Mouse (Mus musculus) E14TG2a.4 (cell line): ENCODE data around the gene Ttll1.

Source experiments
- H3K27me3 ChIP-seq: 2 replicates; pipeline ENCODE4 v1.6.1; 2014; ENCODE audit warnings: low read length, control low read depth; ENCODE audit not compliant: insufficient read depth
- H3K36me3 ChIP-seq: 2 replicates; pipeline ENCODE4 v1.6.1; 2014; ENCODE audit warnings: low read length, control low read depth; ENCODE audit not compliant: insufficient read depth
- H3K4me1 ChIP-seq: replicated peaks from 2 replicates; pipeline ENCODE4 v1.6.1; 2014; ENCODE audit warnings: low read depth, low read length, control low read depth
- H3K4me3 ChIP-seq: replicated peaks from 2 replicates; pipeline ENCODE4 v1.5.1; 2014; ENCODE audit warnings: mild to moderate bottlenecking, low read length
- H3K9me3 ChIP-seq: 2 replicates; pipeline ENCODE4 v1.6.1; 2014; ENCODE audit warnings: low read length, control low read depth
- CTCF ChIP-seq: conservative IDR thresholded peaks from 2 replicates; pipeline ENCODE4 v1.5.1; 2014; ENCODE audit warnings: low read length
- NANOG ChIP-seq: IDR thresholded peaks from 2 replicates; pipeline ENCODE4 v1.6.1; 2014; ENCODE audit warnings: borderline replicate concordance, low read length, mixed read lengths
- POU5F1 ChIP-seq: IDR thresholded peaks from 2 replicates; pipeline ENCODE4 v1.6.1; 2014; ENCODE audit warnings: low read length, borderline replicate concordance

The Ttll1 gene

GRCm38 (mm10) chr15:83528892-83529291 lies 18.2 kb upstream of the Ttll1 start:
- Histone ChIP-seq H3K27me3 (peaks cover 46% of the 10 kb centered on the region), H3K9me3 (no peaks in the 10 kb centered on the region), H3K36me3 (peaks cover 5% of the 10 kb centered on the region; the same call in 1 of the 2 replicates), H3K4me1 (peaks cover 71% of the 10 kb centered on the region), H3K4me3 (no peak overlapping the region)
- TF ChIP-seq CTCF = no peak
- no peak for TF ChIP-seq POU5F1
- TF ChIP-seq NANOG = no peak

GRCm38 (mm10) chr15:83527747-83528146 lies 17.1 kb upstream of the Ttll1 start:
- peaks cover 5% of the 10 kb centered on the region; the same call in 1 of the 2 replicates for H3K36me3 ChIP-seq
- H3K27me3 ChIP-seq = peaks cover 53% of the 10 kb centered on the region
- no peaks in the 10 kb centered on the region for H3K9me3 ChIP-seq
- TF ChIP-seq POU5F1 (no peak), NANOG (no peak), CTCF (no peak)
- H3K4me1 ChIP-seq = peaks cover 63% of the 10 kb centered on the region
- H3K4me3 ChIP-seq = peak overlapping the region; percentile 85; the same call in 1 of the 2 replicates

- peak overlapping the region; percentile 85 for H3K4me3 ChIP-seq
- peaks cover 53% of the 10 kb centered on the region for H3K27me3 ChIP-seq
- peaks cover 60% of the 10 kb centered on the region for H3K4me1 ChIP-seq
- TF ChIP-seq NANOG (no peak), POU5F1 (no peak), CTCF (no peak)
- H3K9me3 ChIP-seq = no peaks in the 10 kb centered on the region
- H3K36me3 ChIP-seq = peaks cover 5% of the 10 kb centered on the region; the same call in 1 of the 2 replicates
These were observed 16.4 kb upstream of the Ttll1 start for GRCm38 (mm10) chr15:83527092-83527437.

GRCm38 (mm10) chr15:83526424-83527091 lies 15.9 kb upstream of the Ttll1 start, which contains the start of gene Bik:
TSS of gene Bik (plus strand) at chr15:83526862.
- no peak for TF ChIP-seq CTCF
- no peak for TF ChIP-seq NANOG
- no peak for TF ChIP-seq POU5F1
- Histone ChIP-seq H3K4me1 (peaks cover 56% of the 10 kb centered on the region), H3K4me3 (peak within 1 kb of the TSS; percentile 85), H3K36me3 (peaks cover 5% of the 10 kb centered on the region; the same call in 1 of the 2 replicates), H3K27me3 (peaks cover 53% of the 10 kb centered on the region), H3K9me3 (no peaks in the 10 kb centered on the region)

- peaks cover 35% of the 10 kb centered on the region for H3K4me1 ChIP-seq
- H3K4me3 ChIP-seq = no peak overlapping the region
- no peak for TF ChIP-seq CTCF
- TF ChIP-seq NANOG = no peak
- no peak for TF ChIP-seq POU5F1
- peaks cover 61% of the 10 kb centered on the region for H3K27me3 ChIP-seq
- H3K36me3 ChIP-seq = no peaks in the 10 kb centered on the region
- H3K9me3 ChIP-seq = no peaks in the 10 kb centered on the region
These were observed 13.6 kb upstream of the Ttll1 start for GRCm38 (mm10) chr15:83524333-83524729.

GRCm38 (mm10) chr15:83523638-83524332 lies 13.1 kb upstream of the Ttll1 start:
- Histone ChIP-seq H3K27me3 (peaks cover 66% of the 10 kb centered on the region), H3K9me3 (no peaks in the 10 kb centered on the region), H3K4me3 (no peak overlapping the region), H3K4me1 (peaks cover 32% of the 10 kb centered on the region), H3K36me3 (no peaks in the 10 kb centered on the region)
- TF ChIP-seq POU5F1 (no peak), NANOG (no peak)

- H3K27me3 ChIP-seq = peaks cover 66% of the 10 kb centered on the region
- peaks cover 38% of the 10 kb centered on the region for H3K4me1 ChIP-seq
- H3K4me3 ChIP-seq = no peak overlapping the region
- no peaks in the 10 kb centered on the region for H3K9me3 ChIP-seq
- no peaks in the 10 kb centered on the region for H3K36me3 ChIP-seq
- TF ChIP-seq NANOG (no peak), CTCF (no peak), POU5F1 (no peak)
These were observed 12.5 kb upstream of the Ttll1 start for GRCm38 (mm10) chr15:83523196-83523595.

- H3K36me3 ChIP-seq = no peaks in the 10 kb centered on the region
- H3K4me1 ChIP-seq = peaks cover 25% of the 10 kb centered on the region
- no peak overlapping the region for H3K4me3 ChIP-seq
- H3K27me3 ChIP-seq = peaks cover 44% of the 10 kb centered on the region
- peaks cover 9% of the 10 kb centered on the region; the same call in 1 of the 2 replicates for H3K9me3 ChIP-seq
- no peak for TF ChIP-seq CTCF
- no peak for TF ChIP-seq POU5F1
- TF ChIP-seq NANOG = no peak
These were observed 10.2 kb upstream of the Ttll1 start for GRCm38 (mm10) chr15:83520861-83521382.
